Mouse (Mus musculus) midbrain, postnatal 0 days (tissue): ENCODE measurements around the gene Ntm. TPM values are rescaled to one million over a fixed set of nuclear protein-coding genes. Genes with fewer than 3 reads are reported as not detected.
A peak's percentile ranks its signal among the peaks of the same experiment; 100 is the strongest.

Source experiments
- ATAC-seq: fragments of 200-750 bp; cut with Nextera tagmentation; 2 replicates; pipeline ENCODE4 v1.8.0; 2017; ENCODE audit warnings: moderate number of reproducible peaks, mild to moderate bottlenecking, moderate TSS enrichment, moderate library complexity; ENCODE audit not compliant: low FRiP score
- DNase-seq: peaks from one replicate; pipeline ENCODE4 v3.0.0-alpha.2; 2015; ENCODE audit warnings: low spot score
- H3K27ac ChIP-seq: fragments of 300-500 bp; sonication (generic); 2 replicates; pipeline ENCODE4 v1.5.1; 2014; ENCODE audit warnings: low read depth, mild to moderate bottlenecking, low read length, mixed read lengths
- H3K27me3 ChIP-seq: fragments of 300-500 bp; sonication (generic); 2 replicates; pipeline ENCODE4 v1.6.1; 2014; ENCODE audit warnings: low read length, control low read depth, mixed read lengths; ENCODE audit not compliant: insufficient read depth
- H3K36me3 ChIP-seq: fragments of 300-500 bp; sonication (generic); 2 replicates; pipeline ENCODE4 v1.6.1; 2014; ENCODE audit warnings: low read length, control low read depth, mixed read lengths; ENCODE audit not compliant: insufficient read depth
- H3K4me1 ChIP-seq: fragments of 300-500 bp; sonication (generic); 2 replicates; pipeline ENCODE4 v1.6.1; 2014; ENCODE audit warnings: mild to moderate bottlenecking, control low read depth, antibody characterized with exemption, low read length, mixed read lengths; ENCODE audit not compliant: insufficient read depth
- H3K4me2 ChIP-seq: fragments of 300-500 bp; sonication (generic); 2 replicates; pipeline ENCODE4 v1.6.1; 2014; ENCODE audit warnings: low read depth, mild to moderate bottlenecking, low read length, mixed read lengths; ENCODE audit not compliant: poor library complexity, severe bottlenecking
- H3K4me3 ChIP-seq: fragments of 300-500 bp; sonication (generic); 2 replicates; pipeline ENCODE4 v1.5.1; 2014; ENCODE audit warnings: low read depth, mild to moderate bottlenecking, low read length, moderate library complexity
- H3K9ac ChIP-seq: fragments of 300-500 bp; sonication (generic); replicated peaks from 2 replicates; pipeline ENCODE4 v1.6.1; 2014; ENCODE audit warnings: mild to moderate bottlenecking, low read length, moderate library complexity, mixed read lengths; ENCODE audit not compliant: poor library complexity, severe bottlenecking
- H3K9me3 ChIP-seq: fragments of 300-500 bp; sonication (generic); 2 replicates; pipeline ENCODE4 v1.6.1; 2016; ENCODE audit warnings: low read length, control low read depth
- CTCF ChIP-seq: IDR thresholded peaks from 2 replicates; pipeline ENCODE4 v1.5.1; 2016; ENCODE audit warnings: antibody characterized with exemption, mild to moderate bottlenecking
- WGBS: fragments of 180-500 bp; shearing (Covaris S2); extraction: QIAGEN DNeasy Blood & Tissue Kit; methylation state at CpG from one replicate; pipeline ENCODE4 v1.1.7; 2014; 5-methylcytosine and 5-hydroxymethylcytosine counted together
- polyA plus RNA-seq: library from polyadenylated mRNA; unstranded; fragments of >200 nt; fragmentation: Nextera tagmentation; extraction: Ambion mirVana; gene quantifications from 2 replicates; pipeline ENCODE4 v1.2.1, GENCODE M21; 2015
- total RNA-seq: library from RNA; depleted of rRNA; stranded (reverse); fragments of >200 nt; gene quantifications from 2 replicates; pipeline ENCODE4 v1.2.3, GENCODE M21; 2014

Ntm gene
- total and polyA plus RNA-seq, 2 experiments from 2014 or later = 244 to 322 TPM

DNA sequence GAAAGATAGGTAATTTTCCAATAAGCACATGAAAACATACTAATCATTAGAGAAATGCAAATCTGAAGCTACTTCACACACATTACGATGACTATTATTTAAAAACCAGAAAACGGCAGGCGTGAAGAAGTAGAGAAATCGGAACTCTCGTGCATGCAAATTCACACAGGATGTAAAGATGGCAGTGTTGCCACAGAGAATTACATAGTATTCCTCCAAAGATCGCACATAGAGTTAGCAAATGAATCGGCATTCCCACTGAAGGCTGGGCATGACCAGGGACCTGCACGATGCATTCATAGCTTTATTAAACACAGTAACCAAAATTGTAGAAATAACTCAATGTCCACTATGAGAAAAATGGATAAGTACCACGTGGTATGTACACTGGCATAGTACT is 158.5 kb downstream of the Ntm start:
- Histone ChIP-seq H3K4me3 (no peak overlapping the region), H3K36me3 (no peaks in the 10 kb centered on the region), H3K4me1 (peaks cover 12% of the 10 kb centered on the region), H3K27me3 (no peaks in the 10 kb centered on the region), H3K4me2 (no peak overlapping the region), H3K9me3 (no peaks in the 10 kb centered on the region), H3K9ac (no peak overlapping the region), H3K27ac (no peak overlapping the region)
- DNase-seq (peak; percentile 53), ATAC-seq (no peak)
- peak; percentile 56 for TF ChIP-seq CTCF
- 64% methylated on average over 9 of the region's 9 CpGs for WGBS

DNA sequence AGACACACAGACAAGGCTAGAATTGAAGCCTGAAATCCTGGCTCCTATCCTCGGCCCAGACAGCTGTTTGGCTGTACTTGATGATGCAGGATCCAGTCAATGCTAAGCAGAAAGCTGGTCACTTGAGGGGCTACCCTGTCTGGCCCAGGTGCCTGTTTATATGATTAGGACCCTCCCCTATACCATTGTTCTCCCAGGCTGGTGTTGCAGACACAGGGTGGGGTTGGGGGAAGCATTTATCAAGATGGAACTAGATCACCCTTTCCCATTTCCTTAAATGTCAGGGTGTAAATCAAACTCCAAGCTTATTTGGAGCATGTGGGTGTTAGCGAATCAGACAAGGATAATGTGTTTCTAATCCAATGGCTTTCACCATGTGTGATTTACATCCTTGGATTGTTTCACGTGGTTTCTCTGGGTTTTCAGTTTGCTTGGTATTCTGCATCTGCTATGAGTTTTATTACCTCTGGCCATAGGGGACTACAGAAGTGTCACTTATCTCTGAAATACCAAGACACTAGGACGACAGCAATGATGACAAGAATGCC is 159.1 kb downstream of the Ntm start:
- Histone ChIP-seq H3K9me3 (no peaks in the 10 kb centered on the region), H3K27ac (peak overlapping the region; percentile 49), H3K4me3 (no peak overlapping the region), H3K4me1 (peaks cover 12% of the 10 kb centered on the region), H3K4me2 (no peak overlapping the region), H3K36me3 (no peaks in the 10 kb centered on the region), H3K27me3 (no peaks in the 10 kb centered on the region), H3K9ac (no peak overlapping the region)
- 33% methylated on average over 4 of the region's 4 CpGs for WGBS
- ATAC-seq (0 out of 2 replicates have a peak, but pooled peaks have one; percentile 9), DNase-seq (no peak)
- no peak for TF ChIP-seq CTCF

- peak overlapping the region; percentile 48 for H3K9ac ChIP-seq
- H3K4me1 ChIP-seq = peaks cover 12% of the 10 kb centered on the region
- DNase-seq (peak; percentile 86), ATAC-seq (peak; percentile 68)
- no peak overlapping the region for H3K4me2 ChIP-seq
- H3K4me3 ChIP-seq = no peak overlapping the region
- TF ChIP-seq CTCF = peak; percentile 55
- H3K9me3 ChIP-seq = no peaks in the 10 kb centered on the region
- no peaks in the 10 kb centered on the region for H3K36me3 ChIP-seq
- H3K27me3 ChIP-seq = no peaks in the 10 kb centered on the region
- 14% methylated on average over 12 of the region's 12 CpGs for WGBS
- peak overlapping the region; percentile 49 for H3K27ac ChIP-seq
These were observed 159.8 kb downstream of the Ntm start for GRCm38 (mm10) chr9:29802990-29803737.

DNA sequence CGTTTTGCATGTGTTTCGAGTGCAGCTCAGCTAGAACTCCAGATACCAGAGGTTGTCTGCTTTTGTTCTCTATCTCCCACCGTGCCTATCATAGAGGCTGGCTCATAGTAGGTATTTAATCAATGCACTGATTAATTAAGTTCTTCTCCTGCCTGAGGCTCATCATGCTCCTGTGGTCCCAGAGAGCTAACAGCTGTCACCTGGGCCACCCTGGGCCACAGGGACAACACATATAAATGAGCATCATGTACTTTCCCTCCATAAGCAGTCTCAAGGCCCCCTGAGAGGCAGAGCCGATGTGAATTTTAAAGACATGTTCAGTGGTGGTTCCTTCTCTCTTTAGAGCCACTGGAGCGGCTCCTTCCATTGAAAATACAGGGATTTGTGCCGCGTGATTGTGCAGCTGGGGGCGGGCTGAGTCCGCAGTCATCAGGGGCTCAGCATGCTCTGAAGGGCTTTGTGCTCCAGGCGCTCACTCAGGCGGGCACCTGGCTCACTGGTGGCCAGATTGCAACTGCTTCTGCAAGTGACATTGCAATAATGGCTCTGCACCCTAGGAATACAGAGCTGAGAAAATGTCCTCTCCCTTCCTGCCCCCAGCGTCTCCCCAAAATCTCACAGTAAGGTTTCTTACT is 160.8 kb downstream of the Ntm start:
- peak overlapping the region; percentile 18 for H3K4me2 ChIP-seq
- peak; percentile 68 for DNase-seq
- H3K27me3 ChIP-seq = no peaks in the 10 kb centered on the region
- peak overlapping the region; percentile 48; the same call in 1 of the 2 replicates for H3K9ac ChIP-seq
- WGBS = 13% methylated on average over 12 of the region's 12 CpGs
- H3K9me3 ChIP-seq = no peaks in the 10 kb centered on the region
- peak; percentile 53; the same call in 1 of the 2 replicates for ATAC-seq
- no peak; the same call in none of the 2 replicates for TF ChIP-seq CTCF
- peak overlapping the region; percentile 55 for H3K27ac ChIP-seq
- H3K36me3 ChIP-seq = no peaks in the 10 kb centered on the region
- no peak overlapping the region for H3K4me3 ChIP-seq
- H3K4me1 ChIP-seq = peaks cover 12% of the 10 kb centered on the region

GRCm38 (mm10) chr9:29796281-29796680 is 166.7 kb downstream of the Ntm start:
- no peaks in the 10 kb centered on the region for H3K4me1 ChIP-seq
- WGBS = 68% methylated on average over 4 of the region's 4 CpGs

More at GRCm38 (mm10) chr9:29796281-29796680, 166.7 kb downstream of the Ntm start:
- Histone ChIP-seq H3K4me3 (no peak overlapping the region), H3K9ac (no peak overlapping the region), H3K36me3 (no peaks in the 10 kb centered on the region), H3K27ac (no peak overlapping the region), H3K9me3 (no peaks in the 10 kb centered on the region), H3K27me3 (no peaks in the 10 kb centered on the region), H3K4me2 (no peak overlapping the region)
- DNase-seq = no peak
- ATAC-seq = no peak
- TF ChIP-seq CTCF = no peak
